Mouse (Mus musculus): ENCODE data around the gene Srpr. TPM values are rescaled to one million over a fixed set of nuclear protein-coding genes. Genes with fewer than 3 reads are reported as not detected.

Srpr gene
- polyA plus RNA-seq, 1 experiment from 2014 or later, result 156 TPM

DNA sequence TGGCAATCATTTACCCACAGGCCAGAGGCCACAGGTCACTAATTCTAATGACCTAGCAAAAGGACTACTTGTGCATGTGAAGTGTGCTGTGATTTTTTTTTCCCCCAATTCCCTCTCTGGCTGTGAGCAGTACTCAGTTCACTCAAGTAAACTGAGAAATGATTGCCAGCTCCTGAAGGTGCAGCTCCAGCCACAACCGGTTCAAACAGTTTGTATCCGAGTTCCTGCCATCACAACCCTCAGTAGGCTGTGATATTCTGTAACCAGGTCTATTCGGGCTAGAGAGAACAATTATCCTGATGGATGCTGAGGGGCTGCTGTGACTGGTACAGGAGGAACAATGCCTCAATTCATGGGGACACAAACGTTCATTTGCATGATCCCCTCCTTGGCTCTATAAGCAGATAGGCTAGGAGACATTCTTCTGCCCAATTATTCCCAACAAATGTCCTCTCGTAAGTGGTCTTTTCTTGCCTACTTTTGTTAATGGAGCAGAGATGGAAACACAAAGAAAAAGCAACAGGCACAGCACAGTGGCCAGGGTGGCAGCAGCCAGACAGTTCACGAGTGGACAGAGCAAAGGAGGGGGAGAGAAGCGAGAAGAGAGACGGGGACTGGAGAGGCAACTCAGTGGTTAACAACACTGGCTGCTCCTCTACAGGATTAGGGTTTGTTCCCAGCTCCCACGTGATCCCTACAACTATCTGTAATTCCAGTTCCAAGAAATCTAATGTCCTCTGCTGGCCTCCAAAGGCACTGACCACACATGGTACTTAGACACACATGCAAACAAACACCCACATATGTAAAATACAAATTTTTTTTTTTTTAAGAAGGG, 33.0 kb upstream of the Srpr start:
- no peak overlapping the region for H3K4me3 ChIP-seq
- no peaks in the 10 kb centered on the region for H3K4me1 ChIP-seq
- H3K9me3 ChIP-seq, result no peaks in the 10 kb centered on the region
- ATAC-seq (ENCODE audit: insufficient number of reproducible peaks, low FRiP score, low TSS enrichment, low read depth), result no peak
- H3K27me3 ChIP-seq, result no peaks in the 10 kb centered on the region
- H3K27ac ChIP-seq, result no peak overlapping the region
- H3K36me3 ChIP-seq, result peaks cover 20% of the 10 kb centered on the region; the same call in 1 of the 2 replicates
- H3K9ac ChIP-seq, result no peak overlapping the region
- H3K4me2 ChIP-seq, result no peak overlapping the region
- 65% methylated on average over 9 of the region's 9 CpGs for WGBS

DNA sequence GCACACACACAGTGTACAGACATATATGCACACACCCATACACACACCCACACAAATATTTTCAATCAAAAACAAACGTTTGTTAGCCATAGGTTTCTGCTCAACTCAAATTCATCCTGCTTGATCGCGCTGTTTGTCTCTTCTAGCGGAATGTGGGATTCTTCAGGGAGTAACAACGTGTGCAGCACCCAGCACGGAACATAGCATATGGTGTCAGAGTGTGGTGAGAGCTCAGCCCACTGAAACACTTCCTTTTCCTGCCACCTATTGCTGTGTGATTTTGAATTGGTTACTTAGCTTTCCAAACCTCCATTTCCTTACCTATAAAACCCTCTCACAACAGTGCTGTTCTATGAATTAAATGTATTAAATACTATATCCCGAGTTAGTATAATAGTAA, 29.9 kb upstream of the Srpr start:
- H3K4me2 ChIP-seq, result no peak overlapping the region
- no peak for ATAC-seq (ENCODE audit: insufficient number of reproducible peaks, low FRiP score, low TSS enrichment, low read depth)
- no peak overlapping the region for H3K4me3 ChIP-seq
- H3K36me3 ChIP-seq, result peaks cover 15% of the 10 kb centered on the region; the same call in 1 of the 2 replicates
- no peaks in the 10 kb centered on the region for H3K27me3 ChIP-seq
- no peak overlapping the region for H3K9ac ChIP-seq
- H3K4me1 ChIP-seq, result peaks cover 2% of the 10 kb centered on the region
- 89% methylated on average over 7 of the region's 7 CpGs for WGBS
- H3K9me3 ChIP-seq, result no peaks in the 10 kb centered on the region
- no peak overlapping the region for H3K27ac ChIP-seq

DNA sequence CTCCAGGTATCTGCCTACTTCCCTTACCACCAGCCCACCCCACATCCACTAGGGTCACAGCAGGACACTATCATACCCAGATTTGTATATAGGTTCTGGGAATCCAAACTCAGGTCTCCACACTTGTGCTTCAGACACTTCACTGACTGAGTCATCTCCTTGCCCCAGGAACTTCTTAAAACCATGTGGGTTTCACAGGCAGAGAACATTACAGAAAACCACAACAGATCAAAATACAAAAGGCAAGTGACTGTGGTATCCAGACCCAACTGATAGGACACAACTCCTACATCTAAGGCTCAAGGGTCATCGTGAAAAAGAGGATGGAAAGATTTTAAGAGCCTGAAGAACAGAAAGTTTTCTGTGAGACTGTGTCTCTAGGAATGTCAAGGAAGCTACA, 26.6 kb upstream of the Srpr start:
- Histone ChIP-seq H3K27ac (no peak overlapping the region), H3K9me3 (no peaks in the 10 kb centered on the region), H3K27me3 (no peaks in the 10 kb centered on the region), H3K4me2 (no peak overlapping the region), H3K9ac (no peak overlapping the region), H3K4me3 (no peak overlapping the region), H3K4me1 (peaks cover 4% of the 10 kb centered on the region), H3K36me3 (peaks cover 15% of the 10 kb centered on the region; the same call in 1 of the 2 replicates)
- WGBS, result 86% methylated on average over 1 of the region's 1 CpGs
- ATAC-seq (ENCODE audit: insufficient number of reproducible peaks, low FRiP score, low TSS enrichment, low read depth), result no peak

DNA sequence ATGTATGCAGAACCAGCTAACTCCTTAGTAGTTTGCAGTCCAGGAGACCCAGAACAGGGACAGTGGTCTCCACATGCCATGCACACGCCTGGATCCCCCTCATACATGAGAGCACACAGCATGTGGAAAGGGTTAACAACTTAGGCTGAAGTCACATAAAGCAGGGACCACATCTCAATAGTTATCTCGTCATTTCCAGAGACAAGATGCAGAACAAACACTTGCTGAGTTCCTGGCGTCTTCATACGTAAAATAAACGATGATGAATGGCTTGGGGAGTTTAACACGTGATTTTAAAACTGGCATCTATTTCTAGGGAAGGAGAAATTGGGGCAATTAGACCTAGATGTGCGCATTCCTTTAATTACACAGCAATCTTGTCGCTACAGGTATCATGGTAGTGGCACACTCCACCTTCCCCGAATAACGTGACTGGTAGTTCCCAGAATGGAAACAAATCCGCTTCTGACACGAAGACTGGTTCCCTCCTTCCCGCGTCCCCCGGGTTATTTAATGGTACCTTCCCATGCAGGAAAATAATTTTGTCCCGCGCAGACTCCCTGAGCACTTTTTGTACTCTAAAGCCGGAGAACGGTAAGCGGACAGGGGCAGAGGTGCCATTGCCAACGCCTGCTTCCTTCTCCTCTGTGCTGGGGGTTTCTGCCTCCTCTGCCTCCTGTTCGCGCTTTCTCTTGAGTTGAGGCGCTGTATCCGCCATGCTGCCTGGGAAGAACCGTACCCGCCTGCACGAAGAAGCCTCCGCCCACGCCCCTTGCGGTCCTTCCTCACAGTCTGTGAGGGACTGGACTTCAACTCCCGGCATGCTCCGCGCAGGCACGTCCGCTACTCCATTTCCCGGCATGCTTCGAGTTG, 24.5 kb upstream of the Srpr start, which contains the start of gene Dcps:
Dcps (minus strand) TSS at position 811 of the 873 bp plus-strand sequence.
- Histone ChIP-seq H3K4me2 (peak within 1 kb of the TSS; percentile 82), H3K36me3 (no peaks in the 10 kb centered on the region), H3K9me3 (no peaks in the 10 kb centered on the region), H3K27ac (peak within 1 kb of the TSS; percentile 89), H3K4me1 (peaks cover 4% of the 10 kb centered on the region), H3K4me3 (peak within 1 kb of the TSS; percentile 65), H3K27me3 (no peaks in the 10 kb centered on the region), H3K9ac (peak within 1 kb of the TSS; percentile 37)
- WGBS, result under 1% methylated on average over 38 of the region's 38 CpGs
- peak; percentile 92 for ATAC-seq (ENCODE audit: insufficient number of reproducible peaks, low FRiP score, low TSS enrichment, low read depth)

DNA sequence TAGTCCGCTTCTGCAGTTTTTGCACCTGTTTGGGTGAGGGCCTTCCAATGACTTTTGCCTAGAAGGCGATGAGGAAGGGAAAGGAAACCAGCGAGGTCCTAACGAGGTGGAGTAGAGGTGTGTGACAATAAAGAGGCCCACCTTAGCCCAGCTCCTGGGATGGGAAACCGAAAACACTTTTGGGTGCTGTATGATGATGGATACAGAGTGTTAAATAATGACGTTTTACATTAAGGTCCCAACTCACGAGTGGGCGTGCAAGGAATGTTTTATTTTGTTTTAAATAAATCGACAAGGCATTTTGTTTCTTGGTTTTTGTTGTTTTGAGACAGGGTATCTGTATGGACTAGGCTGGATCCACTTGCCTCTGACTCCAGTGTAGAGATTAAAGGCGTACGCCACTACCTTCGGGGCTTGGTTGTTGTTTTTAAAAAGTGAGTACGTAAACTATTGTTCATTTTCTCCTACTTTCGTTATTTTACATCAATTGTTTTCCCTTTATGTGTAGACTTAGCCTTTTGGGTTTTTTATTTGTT, 23.8 kb upstream of the Srpr start:
- H3K4me3 ChIP-seq, result peak overlapping the region; percentile 65
- H3K4me1 ChIP-seq, result peaks cover 4% of the 10 kb centered on the region
- H3K27ac ChIP-seq, result no peak overlapping the region
- no peak overlapping the region for H3K9ac ChIP-seq
- H3K36me3 ChIP-seq, result no peaks in the 10 kb centered on the region
- WGBS, result 47% methylated on average over 14 of the region's 14 CpGs
- 0 out of 2 replicates have a peak, but pooled peaks have one; percentile 7 for ATAC-seq (ENCODE audit: insufficient number of reproducible peaks, low FRiP score, low TSS enrichment, low read depth)
- no peaks in the 10 kb centered on the region for H3K9me3 ChIP-seq
- H3K27me3 ChIP-seq, result no peaks in the 10 kb centered on the region
- H3K4me2 ChIP-seq, result peak overlapping the region; percentile 82

DNA sequence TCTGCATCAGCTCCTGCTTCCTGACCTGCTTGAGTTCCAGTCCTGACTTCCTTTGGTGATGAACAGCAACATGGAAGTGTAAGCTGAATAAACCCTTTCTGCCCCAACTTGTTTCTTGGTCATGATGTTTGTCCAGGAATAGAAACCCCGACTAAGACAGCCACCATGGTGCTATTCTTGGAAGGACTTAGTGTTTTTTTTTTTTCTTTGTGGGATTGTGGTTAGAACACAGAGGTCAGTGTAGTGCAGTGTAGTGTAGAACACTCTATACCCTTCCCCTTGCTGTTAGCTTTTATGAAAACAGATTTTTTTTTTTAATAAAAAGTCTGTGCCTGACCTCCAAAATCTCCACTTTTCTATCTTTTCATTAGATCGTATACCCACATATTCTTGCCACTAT, 17.1 kb upstream of the Srpr start:
- Histone ChIP-seq H3K27ac (no peak overlapping the region), H3K36me3 (peaks cover 9% of the 10 kb centered on the region), H3K27me3 (no peaks in the 10 kb centered on the region), H3K9ac (no peak overlapping the region), H3K9me3 (no peaks in the 10 kb centered on the region), H3K4me1 (no peaks in the 10 kb centered on the region), H3K4me3 (no peak overlapping the region), H3K4me2 (no peak overlapping the region)
- ATAC-seq (ENCODE audit: insufficient number of reproducible peaks, low FRiP score, low TSS enrichment, low read depth), result no peak
- WGBS, result 69% methylated on average over 2 of the region's 2 CpGs

DNA sequence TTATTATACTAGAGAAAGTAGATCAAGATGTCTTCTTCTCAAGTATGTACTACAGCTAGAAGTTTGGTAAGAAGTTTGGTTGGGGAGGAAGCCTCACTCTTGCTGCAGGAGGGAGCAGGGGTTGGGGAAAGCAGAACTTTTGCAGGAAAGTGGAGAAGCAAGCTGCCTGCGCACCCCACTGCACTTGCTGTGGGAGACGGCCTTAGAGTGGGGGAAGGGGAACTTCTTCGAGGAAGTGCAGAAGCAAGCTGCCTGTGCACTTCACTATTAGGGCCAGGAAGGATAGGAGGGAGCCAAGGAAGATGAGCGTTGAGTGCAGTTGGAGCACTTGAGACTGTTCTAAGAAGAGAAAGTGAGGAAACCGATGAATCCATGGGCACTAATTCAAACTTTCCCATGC, 16.6 kb upstream of the Srpr start:
- WGBS, result 74% methylated on average over 5 of the region's 5 CpGs
- no peak overlapping the region for H3K9ac ChIP-seq
- no peak for ATAC-seq (ENCODE audit: insufficient number of reproducible peaks, low FRiP score, low TSS enrichment, low read depth)
- H3K4me3 ChIP-seq, result no peak overlapping the region
- peaks cover 12% of the 10 kb centered on the region for H3K36me3 ChIP-seq
- H3K9me3 ChIP-seq, result no peaks in the 10 kb centered on the region
- no peak overlapping the region for H3K27ac ChIP-seq
- no peaks in the 10 kb centered on the region for H3K27me3 ChIP-seq
- H3K4me2 ChIP-seq, result no peak overlapping the region
- no peaks in the 10 kb centered on the region for H3K4me1 ChIP-seq

DNA sequence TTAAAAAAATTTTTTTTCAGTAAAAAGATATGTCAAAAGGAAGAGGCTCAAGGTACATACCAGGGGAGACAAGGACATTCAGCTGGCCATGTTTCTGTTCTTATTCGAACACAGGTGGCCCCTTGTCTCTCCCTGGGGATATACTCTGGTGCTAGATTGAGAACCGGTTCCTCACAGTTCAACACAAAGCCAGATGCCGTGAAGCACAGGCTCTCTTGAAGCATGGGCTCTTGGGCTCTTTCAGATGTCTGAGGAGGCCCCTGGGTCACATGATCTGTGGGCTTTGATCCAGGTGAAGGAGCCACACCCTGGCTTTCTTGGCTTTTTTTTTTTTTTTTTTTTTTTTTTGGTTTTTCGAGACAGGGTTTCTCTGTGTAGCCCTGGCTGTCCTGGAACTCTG, 13.5 kb upstream of the Srpr start:
- ATAC-seq (ENCODE audit: insufficient number of reproducible peaks, low FRiP score, low TSS enrichment, low read depth), result no peak
- no peaks in the 10 kb centered on the region for H3K9me3 ChIP-seq
- H3K27ac ChIP-seq, result no peak overlapping the region
- H3K27me3 ChIP-seq, result no peaks in the 10 kb centered on the region
- WGBS, result 70% methylated on average over 4 of the region's 4 CpGs
- no peak overlapping the region for H3K4me3 ChIP-seq
- peaks cover 34% of the 10 kb centered on the region for H3K36me3 ChIP-seq
- no peak overlapping the region for H3K9ac ChIP-seq
- no peaks in the 10 kb centered on the region for H3K4me1 ChIP-seq
- no peak overlapping the region for H3K4me2 ChIP-seq

DNA sequence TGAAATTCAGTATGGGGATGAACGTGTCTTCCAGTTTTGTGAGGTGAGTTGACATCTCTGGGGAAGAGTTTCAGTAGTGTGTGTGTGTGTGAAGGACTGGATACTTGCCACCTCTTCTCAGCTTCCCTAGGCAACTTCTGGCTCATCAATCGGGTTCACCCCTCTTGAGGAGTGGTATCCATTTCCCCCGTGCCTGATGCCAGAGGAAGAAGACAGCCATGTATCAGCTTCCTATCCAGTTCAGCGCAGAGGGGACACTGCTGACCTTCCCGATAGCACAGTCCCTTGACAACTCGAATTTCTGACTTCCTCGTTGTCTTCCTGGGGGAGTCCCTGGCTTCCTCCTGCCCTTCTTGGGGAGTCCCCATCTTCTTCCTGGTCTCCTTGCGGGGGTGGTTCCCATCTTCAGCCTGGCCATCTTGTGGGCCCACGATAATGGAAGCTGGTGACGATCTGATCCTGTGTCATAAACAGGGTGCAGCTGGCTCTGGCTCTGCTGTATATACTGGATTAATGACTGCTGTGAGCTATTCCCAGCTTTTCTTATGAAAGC, 12.5 kb upstream of the Srpr start:
- no peak for ATAC-seq (ENCODE audit: insufficient number of reproducible peaks, low FRiP score, low TSS enrichment, low read depth)
- Histone ChIP-seq H3K27me3 (no peaks in the 10 kb centered on the region), H3K9ac (no peak overlapping the region), H3K4me2 (no peak overlapping the region), H3K4me1 (no peaks in the 10 kb centered on the region), H3K9me3 (no peaks in the 10 kb centered on the region), H3K36me3 (peaks cover 34% of the 10 kb centered on the region), H3K27ac (no peak overlapping the region), H3K4me3 (no peak overlapping the region)
- WGBS, result 88% methylated on average over 10 of the region's 10 CpGs

DNA sequence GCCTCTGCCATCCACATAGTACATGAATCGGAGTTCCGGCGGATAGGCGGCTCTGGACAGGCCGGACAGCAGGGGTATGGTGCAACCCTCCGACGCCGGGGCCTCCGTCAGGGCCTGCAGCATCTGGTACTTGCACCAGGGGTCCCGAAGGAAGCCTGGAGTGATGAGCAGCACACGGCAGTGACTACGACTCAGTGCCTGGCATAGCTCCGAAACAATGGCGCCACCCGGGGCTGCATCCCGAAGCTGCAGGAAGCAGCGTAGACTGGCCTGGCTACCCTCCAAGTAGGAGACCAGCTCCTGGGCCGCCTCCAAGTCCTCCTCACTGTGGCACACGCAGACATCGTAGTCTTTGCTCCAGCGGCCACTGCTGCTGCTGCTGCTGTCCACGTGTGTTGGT, 11.3 kb upstream of the Srpr start:
- 0 out of 2 replicates have a peak, but pooled peaks have one; percentile 30 for ATAC-seq (ENCODE audit: insufficient number of reproducible peaks, low FRiP score, low TSS enrichment, low read depth)
- H3K27me3 ChIP-seq, result no peaks in the 10 kb centered on the region
- H3K9ac ChIP-seq, result no peak overlapping the region
- H3K36me3 ChIP-seq, result peaks cover 37% of the 10 kb centered on the region
- 75% methylated on average over 22 of the region's 22 CpGs for WGBS
- no peak overlapping the region for H3K4me3 ChIP-seq
- H3K9me3 ChIP-seq, result no peaks in the 10 kb centered on the region
- H3K27ac ChIP-seq, result no peak overlapping the region
- H3K4me1 ChIP-seq, result no peaks in the 10 kb centered on the region
- no peak overlapping the region for H3K4me2 ChIP-seq

DNA sequence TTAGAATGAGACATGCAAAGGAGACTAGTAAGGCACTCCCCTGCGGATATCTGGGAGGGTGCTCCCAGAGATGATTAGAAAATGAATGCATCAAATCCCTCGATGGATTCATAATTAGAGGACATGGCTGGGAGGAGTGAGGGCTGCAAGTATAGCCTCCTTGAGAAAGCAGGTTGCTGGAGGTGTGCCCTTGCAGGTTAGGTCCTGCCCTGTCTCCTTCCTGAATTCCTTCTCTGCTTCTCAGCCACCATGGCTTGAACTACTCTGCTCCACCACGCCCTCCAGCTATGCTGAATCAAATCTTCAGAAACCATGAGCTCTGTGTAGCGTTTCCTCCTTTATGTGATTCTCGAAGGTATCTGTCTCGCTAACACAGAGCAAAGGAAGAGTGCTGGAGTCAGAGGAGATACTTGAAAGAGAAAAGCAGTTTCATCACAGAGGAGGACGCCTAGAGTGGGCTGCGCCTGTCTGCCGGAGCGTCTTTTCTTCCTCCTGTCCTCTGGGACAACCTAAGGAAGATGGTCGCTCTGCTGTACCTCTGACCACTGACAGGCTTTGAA, 6.9 kb upstream of the Srpr start:
- H3K9me3 ChIP-seq, result no peaks in the 10 kb centered on the region
- H3K27ac ChIP-seq, result no peak overlapping the region
- H3K9ac ChIP-seq, result no peak overlapping the region
- H3K4me1 ChIP-seq, result no peaks in the 10 kb centered on the region
- no peak for ATAC-seq (ENCODE audit: insufficient number of reproducible peaks, low FRiP score, low TSS enrichment, low read depth)
- 73% methylated on average over 11 of the region's 11 CpGs for WGBS
- peaks cover 26% of the 10 kb centered on the region; the same call in 1 of the 2 replicates for H3K36me3 ChIP-seq
- H3K27me3 ChIP-seq, result no peaks in the 10 kb centered on the region
- H3K4me3 ChIP-seq, result no peak overlapping the region
- H3K4me2 ChIP-seq, result no peak overlapping the region

Measured in limb, embryonic 15.5 days (tissue).